Comparison of ENCODE assay signal across 8 mouse cellular contexts in genomic region chr17:27622611-27623359, GRCm38 (mm10). TPM values are rescaled to one million over a fixed set of nuclear protein-coding genes. Genes with fewer than 3 reads are reported as not detected.
DNase-seq lines count a peak whose midpoint lies in the region; ATAC-seq and TF ChIP-seq lines count a peak whose summit lies in the region.

No protein-coding gene starts in this region.

- no peak for TF ChIP-seq CTCF in embryonic fibroblast, embryonic 13.5 days (IDR thresholded peaks at IDR 0.05; ENCODE audit: borderline replicate concordance, insufficient read depth, low read length)

- H3K9me3 ChIP-seq in hindbrain, embryonic 11.5 days (ENCODE audit: control insufficient read depth, low read length): no peaks in the 10 kb centered on the region
- H3K9me3 ChIP-seq in liver, embryonic 13.5 days (replicated peaks): no peaks in the 10 kb centered on the region

- H3K4me1 ChIP-seq in embryonic fibroblast, embryonic 13.5 days (ENCODE audit: control insufficient read depth, insufficient read depth, low read length): 0 out of 2 replicates have a peak, but pooled peaks cover 4% of the 10 kb centered on the region
- H3K4me1 ChIP-seq in hindbrain, embryonic 11.5 days (replicated peaks; ENCODE audit: control insufficient read depth, insufficient read depth, low read length): peaks cover 9% of the 10 kb centered on the region
- peaks cover 57% of the 10 kb centered on the region for H3K4me1 ChIP-seq in liver, embryonic 13.5 days (replicated peaks)

- no peaks in the 10 kb centered on the region for H3K27me3 ChIP-seq in hindbrain, embryonic 11.5 days (ENCODE audit: control insufficient read depth, insufficient read depth, low read length)
- no peaks in the 10 kb centered on the region for H3K27me3 ChIP-seq in liver, embryonic 13.5 days
- H3K27me3 ChIP-seq in myocyte (ENCODE audit: control insufficient read depth, insufficient read depth, insufficient read length): no peaks in the 10 kb centered on the region

- H3K4me2 ChIP-seq in hindbrain, embryonic 11.5 days (replicated peaks; ENCODE audit: low read depth, low read length): peak overlapping the region; percentile 67
- peak overlapping the region; percentile 95 for H3K4me2 ChIP-seq in liver, embryonic 13.5 days
- peak overlapping the region; percentile 96 for H3K4me2 ChIP-seq in myocyte (ENCODE audit: low read depth)

- H3K27ac ChIP-seq in embryonic fibroblast, embryonic 13.5 days (ENCODE audit: insufficient read depth, low read length): peak overlapping the region; percentile 71
- H3K27ac ChIP-seq in hindbrain, embryonic 11.5 days (ENCODE audit: low read depth, low read length): peak overlapping the region; percentile 99
- peak overlapping the region; percentile 86 for H3K27ac ChIP-seq in liver, embryonic 13.5 days

- 1% methylated on average over 51 of the region's 80 CpGs for WGBS in hindbrain, embryonic 11.5 days
- under 1% methylated on average over 78 of the region's 80 CpGs for WGBS in liver, embryonic 13.5 days (ENCODE audit: insufficient replicate concordance)

- no peak; the same call in 1 of the 2 replicates for TF ChIP-seq POLR2A in embryonic fibroblast, embryonic 13.5 days (IDR thresholded peaks at IDR 0.05; ENCODE audit: low read depth, low read length)
- peak; percentile 65 for TF ChIP-seq POLR2A in myocyte (IDR thresholded peaks at IDR 0.05; ENCODE audit: insufficient read length, low read depth)

- peak; percentile 43 for ATAC-seq in hindbrain, embryonic 11.5 days (ENCODE audit: low FRiP score)
- peak; percentile 75 for ATAC-seq in liver, embryonic 13.5 days (ENCODE audit: low read depth)

- H3ac ChIP-seq in myocyte (ENCODE audit: control insufficient read depth, insufficient read length): peak overlapping the region; percentile 87

- no peaks in the 10 kb centered on the region for H3K36me3 ChIP-seq in hindbrain, embryonic 11.5 days (ENCODE audit: control insufficient read depth, insufficient read depth, low read length)
- H3K36me3 ChIP-seq in liver, embryonic 13.5 days: peaks cover 12% of the 10 kb centered on the region
- no peaks in the 10 kb centered on the region for H3K36me3 ChIP-seq in myocyte (ENCODE audit: control insufficient read depth, insufficient read depth)

- peak overlapping the region; percentile 99 for H3K9ac ChIP-seq in hindbrain, embryonic 11.5 days (ENCODE audit: low read depth, low read length)
- peak overlapping the region; percentile 93 for H3K9ac ChIP-seq in liver, embryonic 13.5 days

- H3K4me3 ChIP-seq in embryonic fibroblast, embryonic 13.5 days (ENCODE audit: insufficient read depth, low read length): peak overlapping the region; percentile 83
- peak overlapping the region; percentile 99 for H3K4me3 ChIP-seq in hindbrain, embryonic 11.5 days (ENCODE audit: low read depth, low read length)
- peak overlapping the region; percentile 95 for H3K4me3 ChIP-seq in liver, embryonic 13.5 days (replicated peaks)
- H3K4me3 ChIP-seq in myocyte: peak overlapping the region; percentile 71

- H3K79me2 ChIP-seq in myocyte (ENCODE audit: control insufficient read depth, insufficient read depth): peaks cover 48% of the 10 kb centered on the region

- DNase-seq in gastrocnemius, adult 18-20 months (ENCODE audit: low spot score): peak; percentile 28
- no peak for DNase-seq in gastrocnemius, adult 8-10 months (ENCODE audit: low spot score in 2 of 2)
- DNase-seq in adrenal gland, adult 8-10 months: peak; percentile 52
- DNase-seq in hindbrain, embryonic 11.5 days (ENCODE audit: low spot score): peak; percentile 80
- peak; percentile 42 for DNase-seq in liver, embryonic 13.5 days
- peak; percentile 60 for DNase-seq in thymus, postnatal 0 days (ENCODE audit: low spot score)

TF ChIP-seq in myocyte, 11 proteins besides CTCF, POLR2A, EP300 and RAD21:
- TF ChIP-seq CEBPB (IDR thresholded peaks at IDR 0.05; ENCODE audit: insufficient read depth, poor library complexity, severe bottlenecking): no peak
- TF ChIP-seq E2F4 (IDR thresholded peaks at IDR 0.05; ENCODE audit: insufficient read depth): no peak
- TF ChIP-seq MYOG (IDR thresholded peaks at IDR 0.05; ENCODE audit: control insufficient read depth in 1 of 3, insufficient read depth in 1 of 3, insufficient read length in 2 of 3, low read depth in 2 of 3): no peak
- no peak for TF ChIP-seq POLR2AphosphoS2 (IDR thresholded peaks at IDR 0.05; ENCODE audit: insufficient read length, low read depth)
- TF ChIP-seq SRF (IDR thresholded peaks at IDR 0.05; ENCODE audit: control insufficient read depth, insufficient read length, low read depth): no peak
- TF ChIP-seq TCF3 (IDR thresholded peaks at IDR 0.05; ENCODE audit: insufficient read length, low read depth): no peak
- TF ChIP-seq MYOD1 (IDR thresholded peaks at IDR 0.05; ENCODE audit: control insufficient read depth in 1 of 3, insufficient read length in 2 of 3, low read depth in 2 of 3): peak in 1 of 3 experiments; percentile 13

RNA-seq across cellular contexts. Expression of gene Nudt3, which starts 0.5 kb away (rescaled TPM):
- total RNA-seq in gastrocnemius, adult 18-20 months (2021): 100 to 1,000 TPM; 249 to 272 TPM
- 100 to 1,000 TPM; 260 to 347 (median 290) TPM for total RNA-seq in gastrocnemius, adult 8-10 months (2022)
- total RNA-seq in adrenal gland, adult 8-10 months (2022): 100 to 1,000 TPM; 194 to 226 (median 212) TPM
- polyA plus RNA-seq in embryonic fibroblast, embryonic 13.5 days (2011; ENCODE audit: insufficient read length, low read depth, missing spikeins): 117 and 131 TPM in 2 replicates
- 53.3 and 61.2 TPM in 2 replicates for polyA plus RNA-seq in hindbrain, embryonic 11.5 days (2014; fragmentation: Nextera tagmentation; extraction: Ambion mirVana)
- 31.3 and 33.9 TPM in 2 replicates for polyA plus RNA-seq in liver, embryonic 13.5 days (2015; fragmentation: Nextera tagmentation; extraction: Ambion mirVana)
- polyA plus RNA-seq in myocyte (2012; fragmentation: generic; extraction: Trizol): 142 TPM
- polyA plus RNA-seq in thymus, postnatal 0 days (2015; fragmentation: Nextera tagmentation; extraction: Ambion mirVana): 80.5 and 87.8 TPM in 2 replicates

RNA-seq across cellular contexts. Expression of gene RPS10-NUDT3, which starts 12.2 kb away (rescaled TPM):
- 1 to 10 TPM in 1 of 2 experiments, not detected in 1; 1.5 TPM for total RNA-seq in gastrocnemius, adult 18-20 months (2021)
- 1 to 10 TPM in 2 of 4 experiments, not detected in 2; 1.5 to 2.2 TPM for total RNA-seq in gastrocnemius, adult 8-10 months (2022)
- not detected for total RNA-seq in adrenal gland, adult 8-10 months (2022)
- polyA plus RNA-seq in embryonic fibroblast, embryonic 13.5 days (2011; ENCODE audit: insufficient read length, low read depth, missing spikeins): 2.9 TPM in 1 of 2 replicates, not detected in the other
- polyA plus RNA-seq in hindbrain, embryonic 11.5 days (2014; fragmentation: Nextera tagmentation; extraction: Ambion mirVana): not detected in 2 replicates
- polyA plus RNA-seq in liver, embryonic 13.5 days (2015; fragmentation: Nextera tagmentation; extraction: Ambion mirVana): not detected in 2 replicates
- not detected for polyA plus RNA-seq in myocyte (2012; fragmentation: generic; extraction: Trizol)
- polyA plus RNA-seq in thymus, postnatal 0 days (2015; fragmentation: Nextera tagmentation; extraction: Ambion mirVana): not detected in 2 replicates

RNA-seq across cellular contexts. Expression of gene Rps10, which starts 13.7 kb away (rescaled TPM):
- total RNA-seq in gastrocnemius, adult 18-20 months (2021): 100 to 1,000 TPM; 400 to 411 TPM
- total RNA-seq in gastrocnemius, adult 8-10 months (2022): 100 to 1,000 TPM; 332 to 455 (median 370) TPM
- total RNA-seq in adrenal gland, adult 8-10 months (2022): 100 to 1,000 TPM; 828 to 975 (median 886) TPM
- polyA plus RNA-seq in embryonic fibroblast, embryonic 13.5 days (2011; ENCODE audit: insufficient read length, low read depth, missing spikeins): 1,827 and 1,973 TPM in 2 replicates
- polyA plus RNA-seq in hindbrain, embryonic 11.5 days (2014; fragmentation: Nextera tagmentation; extraction: Ambion mirVana): 817 and 827 TPM in 2 replicates
- 778 and 786 TPM in 2 replicates for polyA plus RNA-seq in liver, embryonic 13.5 days (2015; fragmentation: Nextera tagmentation; extraction: Ambion mirVana)
- polyA plus RNA-seq in myocyte (2012; fragmentation: generic; extraction: Trizol): 3,606 TPM
- 1,579 and 1,606 TPM in 2 replicates for polyA plus RNA-seq in thymus, postnatal 0 days (2015; fragmentation: Nextera tagmentation; extraction: Ambion mirVana)

RNA-seq across cellular contexts. Expression of gene Pacsin1, which starts 32.5 kb away (rescaled TPM):
- total RNA-seq in gastrocnemius, adult 18-20 months (2021): under 1 TPM in 1 of 2 experiments, not detected in 1; 0.33 TPM
- under 1 TPM in 2 of 4 experiments, not detected in 2; 0.15 to 0.51 TPM for total RNA-seq in gastrocnemius, adult 8-10 months (2022)
- total RNA-seq in adrenal gland, adult 8-10 months (2022): 10 to 100 TPM in 1 of 4 experiments, 1 to 10 TPM in 3; 3.9 to 11.2 (median 7.9) TPM
- polyA plus RNA-seq in embryonic fibroblast, embryonic 13.5 days (2011; ENCODE audit: insufficient read length, low read depth, missing spikeins): not detected in 2 replicates
- 3.5 and 3.7 TPM in 2 replicates for polyA plus RNA-seq in hindbrain, embryonic 11.5 days (2014; fragmentation: Nextera tagmentation; extraction: Ambion mirVana)
- polyA plus RNA-seq in liver, embryonic 13.5 days (2015; fragmentation: Nextera tagmentation; extraction: Ambion mirVana): 0.20 and 0.32 TPM in 2 replicates
- 3.0 TPM for polyA plus RNA-seq in myocyte (2012; fragmentation: generic; extraction: Trizol)
- polyA plus RNA-seq in thymus, postnatal 0 days (2015; fragmentation: Nextera tagmentation; extraction: Ambion mirVana): 19.8 and 20.1 TPM in 2 replicates

RNA-seq across cellular contexts. Expression of gene AI413582, which starts 57.2 kb away (rescaled TPM):
- 1 to 10 TPM; 2.8 to 4.0 TPM for total RNA-seq in gastrocnemius, adult 18-20 months (2021)
- 1 to 10 TPM; 1.7 to 3.9 (median 2.8) TPM for total RNA-seq in gastrocnemius, adult 8-10 months (2022)
- 10 to 100 TPM; 22.9 to 29.4 (median 23.4) TPM for total RNA-seq in adrenal gland, adult 8-10 months (2022)
- polyA plus RNA-seq in embryonic fibroblast, embryonic 13.5 days (2011; ENCODE audit: insufficient read length, low read depth, missing spikeins): 15.6 and 30.9 TPM in 2 replicates
- 17.1 and 19.0 TPM in 2 replicates for polyA plus RNA-seq in hindbrain, embryonic 11.5 days (2014; fragmentation: Nextera tagmentation; extraction: Ambion mirVana)
- 13.1 and 13.7 TPM in 2 replicates for polyA plus RNA-seq in liver, embryonic 13.5 days (2015; fragmentation: Nextera tagmentation; extraction: Ambion mirVana)
- polyA plus RNA-seq in myocyte (2012; fragmentation: generic; extraction: Trizol): 46.0 TPM
- polyA plus RNA-seq in thymus, postnatal 0 days (2015; fragmentation: Nextera tagmentation; extraction: Ambion mirVana): 109 and 111 TPM in 2 replicates

Comparison
In these comparisons a context has a peak if more than half of its experiments do, and no peak if none do; other contexts are left out.
1. DNase-seq: peak in gastrocnemius, adult 18-20 months (single experiment), adrenal gland, adult 8-10 months (single experiment), hindbrain, embryonic 11.5 days (single experiment), liver, embryonic 13.5 days (single experiment) and thymus, postnatal 0 days (single experiment); none in gastrocnemius, adult 8-10 months (0 of 2).
2. Peak in every context shown above with its lines, with median percentiles within 50 percentile points of each other: H3K27ac ChIP-seq, H3K4me3 ChIP-seq and H3K4me2 ChIP-seq.